Mouse (Mus musculus): ENCODE results near the gene Ephb6.

Gene Ephb6

GRCm38 (mm10) chr6:41622661-41623060 is 17.4 kb downstream of the Ephb6 start:
- no peak for DNase-seq (ENCODE audit: low spot score in 2 of 2)

- no peak for DNase-seq (ENCODE audit: low spot score in 2 of 2)
Observed at GRCm38 (mm10) chr6:41628180-41628579, 22.9 kb downstream of the Ephb6 start.

DNA sequence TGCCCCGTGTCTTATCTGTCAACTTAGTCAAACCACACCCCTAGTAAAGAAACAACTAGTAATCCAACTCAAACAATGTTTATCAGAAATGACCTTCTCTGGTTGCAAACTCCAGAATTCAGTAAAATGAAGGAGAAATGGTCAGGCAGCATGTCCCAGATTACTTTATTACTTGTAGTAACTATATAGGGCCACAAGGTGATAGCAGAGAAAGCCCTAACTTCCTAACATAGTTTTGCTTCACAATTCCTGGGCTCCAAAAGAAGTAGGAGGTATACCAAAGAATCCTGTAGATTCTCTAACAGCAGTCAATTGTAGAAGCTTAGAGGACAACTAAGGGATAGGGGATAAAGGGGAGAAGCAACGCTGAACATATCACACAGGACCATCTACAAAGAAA is 25.5 kb downstream of the Ephb6 start:
- DNase-seq (ENCODE audit: low spot score in 2 of 2): no peak

DNA sequence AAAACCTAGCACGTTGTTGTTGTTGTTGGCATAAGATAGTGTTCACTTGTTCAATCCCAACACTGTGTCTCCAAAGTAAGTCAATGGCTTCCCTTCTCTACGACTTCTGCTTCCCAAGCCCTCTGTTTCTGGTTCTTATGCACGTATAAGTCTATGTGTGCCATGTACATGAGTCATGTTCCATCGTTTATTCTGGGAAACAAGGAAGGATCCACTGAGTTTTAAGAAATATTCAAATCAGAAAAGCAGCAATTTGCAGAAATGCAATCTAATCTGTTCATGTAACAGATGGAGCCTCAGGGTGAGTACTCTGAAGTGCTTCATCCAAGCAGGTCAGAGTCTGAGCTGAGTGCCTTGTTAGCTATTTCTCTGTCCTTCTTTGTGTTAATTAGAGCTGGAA is 26.3 kb downstream of the Ephb6 start:
- DNase-seq (ENCODE audit: low spot score in 2 of 2): no peak

- DNase-seq (ENCODE audit: low spot score in 2 of 2): no peak
Observed at GRCm38 (mm10) chr6:41635211-41635610, 29.9 kb downstream of the Ephb6 start.

GRCm38 (mm10) chr6:41636178-41636577 is 30.9 kb downstream of the Ephb6 start, which contains the start of gene Trpv6:
Gene Trpv6, minus strand, starts transcription at chr6:41636405.
- no peak for DNase-seq (ENCODE audit: low spot score in 2 of 2)

- no peak for DNase-seq (ENCODE audit: low spot score in 2 of 2)
Observed at GRCm38 (mm10) chr6:41637393-41637792, 32.1 kb downstream of the Ephb6 start.

GRCm38 (mm10) chr6:41637927-41638506 is 32.7 kb downstream of the Ephb6 start:
- DNase-seq (ENCODE audit: low spot score in 2 of 2): no peak

DNA sequence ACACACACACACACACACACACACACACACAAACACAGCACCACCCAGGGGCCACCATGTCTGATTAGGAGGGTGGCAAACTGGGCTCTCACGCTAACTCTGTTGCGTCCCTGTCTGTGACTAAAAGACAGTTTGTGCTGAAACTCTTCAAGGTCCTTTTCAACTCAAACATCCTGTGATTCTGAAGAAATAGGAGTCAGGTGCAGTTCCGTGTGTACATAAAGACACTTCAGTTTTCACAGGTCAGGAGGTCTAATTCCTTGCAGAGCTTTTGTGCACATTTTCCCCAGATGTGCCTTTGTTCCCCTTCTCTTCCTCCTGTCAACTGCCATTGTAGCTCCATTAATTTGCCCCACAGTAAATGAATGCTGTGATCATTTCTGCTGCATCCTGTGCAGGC is 35.2 kb downstream of the Ephb6 start:
- DNase-seq (ENCODE audit: low spot score in 2 of 2): no peak

DNA sequence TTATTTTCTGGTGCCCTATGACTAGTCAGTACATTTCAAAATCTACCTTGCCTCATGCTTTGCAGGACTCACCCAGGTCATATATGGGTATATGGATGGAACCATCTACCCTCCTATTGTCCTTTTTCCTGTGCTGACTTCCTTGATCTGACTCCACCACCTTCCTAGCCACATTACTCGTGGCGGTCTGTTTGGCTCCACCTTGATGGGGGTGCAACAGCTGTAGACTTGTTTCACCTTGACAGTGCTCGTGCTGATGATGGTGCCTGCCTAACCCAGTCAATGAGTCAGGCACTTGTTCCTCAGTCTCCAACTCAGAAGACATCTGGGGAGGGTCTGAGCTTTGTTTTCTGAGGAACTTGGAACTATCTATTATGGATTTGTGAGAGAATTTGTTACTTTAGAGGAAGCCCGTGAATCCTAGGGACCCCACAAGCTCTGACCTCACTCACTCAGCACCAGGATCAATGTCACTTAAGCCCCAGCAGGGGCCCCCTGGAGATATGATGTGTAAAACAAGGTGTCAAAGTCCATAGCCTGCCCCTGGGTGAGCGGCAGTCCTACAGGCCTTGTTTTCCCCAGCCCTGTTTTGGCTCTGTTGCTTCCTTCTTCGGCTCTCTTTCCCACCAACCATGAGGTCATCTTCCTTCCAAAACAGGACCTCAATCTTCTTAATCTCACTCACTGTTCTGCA is 36.0 kb downstream of the Ephb6 start:
- DNase-seq (ENCODE audit: low spot score in 2 of 2): no peak

GRCm38 (mm10) chr6:41642765-41643164 is 37.5 kb downstream of the Ephb6 start:
- no peak for DNase-seq (ENCODE audit: low spot score in 2 of 2)

DNA sequence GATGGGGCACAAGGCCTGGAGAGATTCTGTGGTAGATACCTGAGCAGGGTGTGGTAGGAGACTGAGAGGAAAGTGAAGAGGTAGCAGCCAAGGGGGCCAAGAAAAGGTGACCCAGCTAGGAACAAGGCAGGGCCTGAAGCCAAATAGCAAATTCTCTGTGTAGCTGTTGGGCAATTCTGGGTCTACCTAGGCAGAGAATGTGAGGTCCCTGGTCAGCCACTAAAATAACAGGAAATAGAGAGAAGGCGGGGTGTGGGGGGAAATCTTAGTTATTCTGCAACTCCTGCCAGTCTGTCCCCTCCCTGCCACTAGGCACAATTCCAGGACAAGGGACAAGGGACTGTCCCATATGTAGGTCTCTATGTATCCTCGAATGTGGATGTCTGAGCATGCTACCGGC is 37.9 kb downstream of the Ephb6 start:
- no peak for DNase-seq (ENCODE audit: low spot score in 2 of 2)

GRCm38 (mm10) chr6:41646220-41646619 is 40.9 kb downstream of the Ephb6 start:
- no peak for DNase-seq (ENCODE audit: low spot score in 2 of 2)

GRCm38 (mm10) chr6:41646672-41647071 is 41.4 kb downstream of the Ephb6 start:
- DNase-seq (ENCODE audit: low spot score in 2 of 2): no peak

DNA sequence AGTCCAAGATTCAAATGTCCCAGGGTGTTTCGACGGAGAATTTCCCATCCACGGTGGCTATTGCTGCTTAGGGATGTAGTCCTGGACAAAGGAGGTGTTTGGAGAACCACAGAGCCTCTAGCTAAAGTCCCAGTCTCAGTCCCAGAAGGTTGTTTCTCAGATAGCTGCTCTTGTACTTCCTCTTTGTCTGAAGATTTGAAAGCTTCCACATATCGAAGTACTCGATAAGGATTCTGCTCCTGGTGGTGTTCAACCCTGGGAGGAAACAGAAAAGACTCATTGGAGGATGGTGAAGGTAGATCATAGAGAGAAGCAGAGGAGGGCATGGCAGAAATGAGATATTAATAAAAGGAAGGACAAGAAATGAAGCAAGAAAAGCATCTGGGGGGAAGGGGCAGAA is 47.9 kb downstream of the Ephb6 start:
- DNase-seq (ENCODE audit: low spot score in 2 of 2): no peak

- DNase-seq (ENCODE audit: low spot score in 2 of 2): no peak
Observed at GRCm38 (mm10) chr6:41654648-41655047, 49.4 kb downstream of the Ephb6 start.

DNA sequence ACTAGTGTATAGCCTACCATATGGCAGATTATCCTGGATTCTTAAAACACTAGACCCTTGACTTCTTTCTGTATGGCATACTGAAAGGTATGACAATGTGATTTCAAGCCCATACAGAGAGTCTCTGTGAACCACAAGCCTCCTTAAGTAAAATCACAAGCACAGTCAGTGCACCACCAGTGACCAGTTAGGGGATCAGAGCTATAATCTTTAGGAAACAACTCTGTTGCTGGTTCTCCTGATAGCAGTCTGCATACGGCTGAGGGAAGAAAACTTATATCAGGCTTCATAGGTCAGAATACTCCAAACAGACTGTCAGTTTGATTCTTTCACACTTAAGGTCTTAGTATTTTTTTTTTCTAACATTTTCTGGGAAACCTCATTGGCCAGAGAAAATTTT is 53.2 kb downstream of the Ephb6 start:
- DNase-seq (ENCODE audit: low spot score in 2 of 2): no peak

DNA sequence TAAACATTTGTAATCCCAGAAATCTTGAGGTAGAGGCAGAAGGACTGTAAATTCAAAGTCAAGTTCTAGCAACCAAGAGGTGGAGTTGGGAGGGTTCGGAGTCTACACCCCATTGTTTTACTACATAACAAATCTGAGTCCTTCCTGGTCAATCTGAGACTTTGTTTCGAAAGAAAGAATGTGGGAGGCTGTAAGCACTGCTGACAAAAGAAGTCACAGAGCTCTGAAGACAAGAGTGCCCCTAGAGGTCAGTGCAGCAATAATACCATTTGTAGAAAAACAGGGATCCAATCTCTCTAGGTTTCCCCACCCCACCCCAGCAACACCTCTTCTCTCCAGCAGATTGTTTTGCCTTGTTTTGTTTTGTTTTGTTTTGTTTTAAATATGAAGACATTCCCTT is 57.0 kb downstream of the Ephb6 start:
- no peak for DNase-seq (ENCODE audit: low spot score in 2 of 2)

Measured in urinary bladder, postnatal 36 days (tissue).